Mouse (Mus musculus) heart, embryonic 14.5 days (tissue): ENCODE measurements around the gene Gli1. TPM values are rescaled to one million over a fixed set of nuclear protein-coding genes. Genes with fewer than 3 reads are reported as not detected.

Experiments
- ATAC-seq: fragments of 200-750 bp; cut with Nextera tagmentation; 2 replicates; pipeline ENCODE4 v1.8.0; 2017; ENCODE audit warnings: low read depth, moderate TSS enrichment; ENCODE audit not compliant: insufficient number of reproducible peaks, insufficient read depth, low FRiP score
- H3K27ac ChIP-seq, 2 experiments: fragments of 200-500 bp in 1 of 2; fragments of 300-500 bp in 1 of 2; sonication (generic) in 1 of 2; replicated peaks in 1 of 2; 2 replicates each; pipeline ENCODE4 v1.5.1; 2012 to 2014; ENCODE audit warnings: low read depth in 2 of 2, low read length in 2 of 2, control low read depth in 1 of 2, mild to moderate bottlenecking in 1 of 2, mixed read lengths in 1 of 2; ENCODE audit not compliant: control insufficient read depth in 1 of 2, insufficient read depth in 1 of 2
- H3K27me3 ChIP-seq: fragments of 300-500 bp; sonication (generic); 2 replicates; pipeline ENCODE4 v1.6.1; 2014; ENCODE audit warnings: mild to moderate bottlenecking, low read length, control low read depth; ENCODE audit not compliant: control insufficient read depth, insufficient read depth
- H3K36me3 ChIP-seq: fragments of 300-500 bp; sonication (generic); 2 replicates; pipeline ENCODE4 v1.6.1; 2014; ENCODE audit warnings: mild to moderate bottlenecking, control low read depth, low read length, mixed read lengths; ENCODE audit not compliant: control insufficient read depth, insufficient read depth
- H3K4me1 ChIP-seq, 2 experiments: fragments of 200-500 bp in 1 of 2; fragments of 300-500 bp in 1 of 2; sonication (generic) in 1 of 2; 2 replicates each; pipeline ENCODE4 v1.6.1; 2012 to 2014; ENCODE audit warnings: low read length in 2 of 2, control low read depth in 1 of 2, mixed read lengths in 1 of 2; ENCODE audit not compliant: control insufficient read depth in 2 of 2, insufficient read depth in 2 of 2
- H3K4me2 ChIP-seq: fragments of 300-500 bp; sonication (generic); 2 replicates; pipeline ENCODE4 v1.6.1; 2014; ENCODE audit warnings: mild to moderate bottlenecking, low read length
- H3K4me3 ChIP-seq, 2 experiments: fragments of 200-500 bp in 1 of 2; fragments of 300-500 bp in 1 of 2; sonication (generic) in 1 of 2; 2 replicates each; pipeline ENCODE4 v1.5.1; 2012 to 2014; ENCODE audit warnings: low read length in 2 of 2, mild to moderate bottlenecking in 2 of 2, control low read depth in 1 of 2, low read depth in 1 of 2, moderate library complexity in 1 of 2; ENCODE audit not compliant: control insufficient read depth in 1 of 2, insufficient read depth in 1 of 2
- H3K9ac ChIP-seq: fragments of 300-500 bp; sonication (generic); 2 replicates; pipeline ENCODE4 v1.6.1; 2014; ENCODE audit warnings: mild to moderate bottlenecking, low read length
- H3K9me3 ChIP-seq: fragments of 300-500 bp; sonication (generic); 2 replicates; pipeline ENCODE4 v1.6.1; 2016; ENCODE audit warnings: low read length, control low read depth; ENCODE audit not compliant: control insufficient read depth
- WGBS: fragments of 180-500 bp; shearing (Covaris S2); extraction: QIAGEN DNeasy Blood & Tissue Kit; methylation state at CpG from one replicate; pipeline ENCODE4 v1.1.7; 2014; 5-methylcytosine and 5-hydroxymethylcytosine counted together
- polyA plus RNA-seq: library from polyadenylated mRNA; unstranded; fragments of >200 nt; fragmentation: Nextera tagmentation; extraction: Ambion mirVana; gene quantifications from 2 replicates; pipeline ENCODE4 v1.2.1, GENCODE M21; 2014

Gene Gli1
- polyA plus RNA-seq, 1 experiment from 2014 or later = 0.36 TPM

DNA sequence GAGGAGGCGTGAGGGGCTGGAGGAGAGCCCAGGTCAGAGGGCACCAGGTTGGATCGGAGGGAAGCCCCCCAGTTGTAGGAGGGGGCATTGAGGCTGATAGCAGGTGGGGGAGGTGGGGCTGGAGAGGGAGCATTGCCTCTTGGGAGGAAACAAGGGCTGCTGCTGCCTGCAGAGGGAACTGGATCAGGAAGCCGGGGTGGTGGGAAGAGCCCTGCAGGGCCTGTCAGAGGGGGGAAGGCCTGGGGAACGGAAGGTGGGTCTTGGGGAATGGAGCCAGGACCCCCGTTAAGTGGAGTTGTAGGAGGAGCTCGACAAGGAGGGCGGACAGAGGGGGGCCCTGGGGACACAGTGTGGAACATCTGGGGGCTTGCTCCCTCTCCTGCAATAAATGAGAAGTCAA lies 55.6 kb downstream of the Gli1 start:
- no peak overlapping the region for H3K4me2 ChIP-seq
- H3K9ac ChIP-seq = 0 out of 2 replicates have a peak overlapping the region, but pooled peaks have one; percentile 11
- H3K9me3 ChIP-seq = no peaks in the 10 kb centered on the region
- no peaks in the 10 kb centered on the region for H3K27me3 ChIP-seq
- no peak overlapping the region for H3K27ac ChIP-seq
- no peak overlapping the region for H3K4me3 ChIP-seq
- peaks cover 15 to 26% of the 10 kb centered on the region in 2 experiments; a peak in 3 of 4 replicates for H3K4me1 ChIP-seq
- ATAC-seq = no peak
- H3K36me3 ChIP-seq = peaks cover 63% of the 10 kb centered on the region
- 71% methylated on average over 7 of the region's 7 CpGs for WGBS

DNA sequence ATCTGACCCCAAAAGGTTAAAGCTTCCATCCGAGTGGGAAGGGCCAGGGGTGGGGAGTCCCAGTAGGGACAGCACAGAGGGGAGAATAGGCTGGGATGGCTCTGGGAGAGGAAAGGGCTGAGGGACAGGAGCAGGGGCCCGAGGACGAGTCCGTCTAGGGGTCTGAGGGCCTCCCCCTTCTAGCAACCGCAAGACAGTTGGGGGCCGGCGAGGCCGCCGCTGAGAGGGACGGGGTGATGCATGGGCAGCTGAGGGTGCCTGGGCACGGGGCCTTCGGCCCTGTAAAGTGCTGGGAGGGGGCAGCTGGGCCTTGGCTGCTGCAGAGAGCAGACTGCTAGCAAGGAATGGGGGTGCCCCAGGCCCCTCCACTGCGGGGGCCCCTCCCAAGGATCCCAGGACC lies 56.1 kb downstream of the Gli1 start:
- Histone ChIP-seq H3K9me3 (no peaks in the 10 kb centered on the region), H3K27ac (no peak overlapping the region), H3K36me3 (peaks cover 69% of the 10 kb centered on the region), H3K4me1 (peaks cover 15 to 26% of the 10 kb centered on the region in 2 experiments; a peak in 3 of 4 replicates), H3K4me2 (no peak overlapping the region), H3K27me3 (no peaks in the 10 kb centered on the region), H3K4me3 (no peak overlapping the region), H3K9ac (no peak overlapping the region)
- 84% methylated on average over 13 of the region's 13 CpGs for WGBS
- ATAC-seq = no peak

DNA sequence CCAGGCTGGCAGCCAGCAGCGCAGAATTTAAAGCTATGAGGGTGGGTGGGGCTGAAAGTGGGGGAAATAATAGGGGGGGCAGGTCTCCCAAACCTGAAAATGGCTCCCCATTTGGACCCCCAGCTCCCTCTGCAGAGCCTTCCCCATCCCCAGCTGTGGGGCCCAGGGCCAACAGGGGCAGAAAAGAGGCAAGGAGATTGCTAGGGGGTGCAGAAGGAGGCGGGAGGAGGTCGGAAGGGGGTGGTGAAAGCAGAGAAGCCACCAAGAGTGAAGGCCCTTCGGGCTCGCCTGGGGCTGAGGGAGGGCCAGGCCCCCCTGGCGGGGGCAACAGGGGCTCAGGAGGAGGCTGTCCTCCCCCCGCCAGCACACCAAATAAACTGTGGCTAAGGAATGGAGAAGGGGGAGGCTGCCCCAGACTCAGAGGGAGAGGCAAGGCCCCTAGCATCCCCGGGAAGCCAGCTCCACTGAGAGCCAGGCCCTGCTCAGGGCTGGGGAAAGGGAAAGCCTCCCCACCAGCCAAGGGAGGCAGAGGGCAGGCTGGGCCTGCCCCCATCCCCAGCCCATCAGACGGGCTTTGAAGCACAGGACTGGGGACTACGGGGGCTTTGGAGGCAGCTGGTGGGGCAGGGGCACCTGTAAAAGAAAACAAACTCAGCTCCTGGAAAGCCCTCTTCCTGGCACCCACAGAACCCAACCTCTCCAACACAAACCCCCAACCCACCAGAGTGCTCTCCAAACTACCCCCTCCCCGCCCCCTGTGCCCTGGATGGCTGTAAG lies 56.9 kb downstream of the Gli1 start:
- H3K9me3 ChIP-seq = no peaks in the 10 kb centered on the region
- 82% methylated on average over 11 of the region's 11 CpGs for WGBS
- peaks cover 76% of the 10 kb centered on the region for H3K36me3 ChIP-seq
- no peak overlapping the region for H3K9ac ChIP-seq
- H3K4me3 ChIP-seq = no peak overlapping the region
- H3K4me1 ChIP-seq = peaks cover 15 to 25% of the 10 kb centered on the region in 2 experiments; a peak in 3 of 4 replicates
- no peaks in the 10 kb centered on the region for H3K27me3 ChIP-seq
- no peak for ATAC-seq
- H3K4me2 ChIP-seq = no peak overlapping the region
- no peak overlapping the region for H3K27ac ChIP-seq

DNA sequence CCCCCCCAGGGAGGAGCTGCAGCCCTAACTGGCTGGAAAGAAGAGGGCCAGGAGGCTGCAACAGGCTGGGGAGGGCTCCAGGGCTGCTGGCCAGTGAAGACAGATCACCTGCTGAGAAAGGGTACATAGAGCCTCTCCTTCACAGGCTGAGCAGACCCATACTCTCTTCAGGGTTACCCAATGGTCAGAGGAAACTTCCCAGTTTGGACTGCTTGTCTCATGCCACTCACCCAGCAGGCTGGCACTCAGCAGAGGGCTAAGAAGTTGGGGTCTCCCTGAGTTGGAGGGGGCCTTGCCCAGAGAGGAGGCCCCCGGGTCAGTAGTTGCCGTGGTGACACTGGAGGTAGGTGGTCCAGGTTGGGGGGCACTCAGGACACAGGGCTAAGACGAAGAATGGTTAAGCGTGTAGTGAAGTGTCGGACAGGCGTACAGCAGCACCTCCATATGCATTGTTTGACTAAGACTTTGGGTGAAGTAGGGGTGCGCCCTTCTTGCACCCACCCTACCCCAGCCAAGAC lies 57.6 kb downstream of the Gli1 start:
- 90% methylated on average over 7 of the region's 7 CpGs for WGBS

DNA sequence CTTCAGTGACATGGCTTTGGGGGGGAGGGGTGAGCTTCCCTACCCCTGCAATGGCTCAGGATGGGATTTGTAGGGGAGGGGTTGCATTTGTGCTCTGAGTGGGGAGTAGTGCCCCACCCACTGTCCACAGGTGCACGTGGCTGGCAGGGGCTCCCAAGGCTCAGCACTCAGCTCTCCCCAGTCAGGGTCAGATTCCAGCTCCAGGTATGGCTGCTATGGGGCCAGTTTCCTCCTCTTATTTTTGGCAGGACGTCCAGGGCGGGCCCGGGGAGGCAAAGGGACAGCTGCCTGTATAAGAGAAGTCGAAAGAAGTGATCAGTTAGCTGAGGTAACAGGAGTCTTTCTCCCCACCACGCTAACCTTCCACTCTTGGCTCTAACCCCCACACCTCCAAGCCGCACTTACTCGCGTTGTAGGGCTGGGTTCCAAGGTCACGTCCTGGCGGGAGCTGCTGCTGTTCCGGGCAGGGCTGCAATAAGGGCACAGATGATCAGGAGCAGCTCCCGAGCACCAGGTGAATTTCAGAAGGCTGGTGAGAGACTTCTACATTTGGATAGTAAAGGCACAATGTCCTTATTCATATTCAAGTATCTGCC lies 59.1 kb downstream of the Gli1 start:
- Histone ChIP-seq H3K9me3 (no peaks in the 10 kb centered on the region), H3K4me3 (no peak overlapping the region), H3K4me1 (peaks cover 6 to 18% of the 10 kb centered on the region in 2 experiments; a peak in 3 of 4 replicates), H3K27ac (0 out of 4 replicates have a peak overlapping the region, but pooled peaks of 1 of the 2 experiments have one; percentile 1), H3K9ac (no peak overlapping the region), H3K4me2 (no peak overlapping the region), H3K27me3 (no peaks in the 10 kb centered on the region), H3K36me3 (peaks cover 96% of the 10 kb centered on the region)
- ATAC-seq = no peak
- 67% methylated on average over 13 of the region's 13 CpGs for WGBS

More for the DNA sequence above, 57.6 kb downstream of the Gli1 start:
- Histone ChIP-seq H3K27ac (no peak overlapping the region), H3K9ac (no peak overlapping the region), H3K4me1 (peaks cover 9 to 21% of the 10 kb centered on the region in 2 experiments; a peak in 3 of 4 replicates), H3K4me3 (no peak overlapping the region), H3K9me3 (no peaks in the 10 kb centered on the region), H3K36me3 (peaks cover 83% of the 10 kb centered on the region), H3K27me3 (no peaks in the 10 kb centered on the region), H3K4me2 (no peak overlapping the region)
- no peak for ATAC-seq

DNA sequence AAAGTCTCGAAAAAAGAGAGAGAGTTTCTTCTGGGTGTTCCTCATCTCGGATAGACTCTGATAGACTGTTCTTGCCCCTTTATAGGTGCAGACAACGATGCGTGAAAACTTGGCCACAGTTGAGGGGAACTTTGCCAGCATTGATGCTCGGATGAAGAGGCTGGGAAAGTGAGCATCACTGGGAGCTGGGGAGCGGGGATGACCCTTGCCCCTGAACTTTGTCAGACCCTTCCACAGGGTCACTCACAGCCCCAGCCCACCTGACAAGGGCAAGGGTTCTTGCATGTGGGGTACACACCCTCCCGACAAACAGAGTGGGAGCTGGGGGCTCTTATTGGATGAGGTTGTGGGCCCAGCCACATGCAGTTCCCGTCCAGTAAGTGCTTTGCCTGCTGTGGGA lies 60.5 kb downstream of the Gli1 start:
- Histone ChIP-seq H3K4me3 (no peak overlapping the region), H3K4me2 (no peak overlapping the region), H3K27me3 (no peaks in the 10 kb centered on the region), H3K9me3 (no peaks in the 10 kb centered on the region), H3K36me3 (peaks cover 98% of the 10 kb centered on the region), H3K27ac (no peak overlapping the region), H3K4me1 (peaks cover 0 to 4% of the 10 kb centered on the region in 2 experiments; a peak in 2 of 4 replicates), H3K9ac (no peak overlapping the region)
- 83% methylated on average over 8 of the region's 8 CpGs for WGBS
- no peak for ATAC-seq
